Mouse (Mus musculus) liver, postnatal 0 days (tissue): Measurements from ENCODE around the gene Dmac2.

Experiments used
- CTCF ChIP-seq: sonication (generic); IDR thresholded peaks from 2 replicates; pipeline ENCODE4 v1.5.1; 2016; ENCODE audit warnings: antibody characterized with exemption, low read depth
- EP300 ChIP-seq: IDR thresholded peaks from 2 replicates; pipeline ENCODE4 v1.6.1; 2016; ENCODE audit warnings: antibody characterized with exemption, low read depth, mild to moderate bottlenecking

DNA sequence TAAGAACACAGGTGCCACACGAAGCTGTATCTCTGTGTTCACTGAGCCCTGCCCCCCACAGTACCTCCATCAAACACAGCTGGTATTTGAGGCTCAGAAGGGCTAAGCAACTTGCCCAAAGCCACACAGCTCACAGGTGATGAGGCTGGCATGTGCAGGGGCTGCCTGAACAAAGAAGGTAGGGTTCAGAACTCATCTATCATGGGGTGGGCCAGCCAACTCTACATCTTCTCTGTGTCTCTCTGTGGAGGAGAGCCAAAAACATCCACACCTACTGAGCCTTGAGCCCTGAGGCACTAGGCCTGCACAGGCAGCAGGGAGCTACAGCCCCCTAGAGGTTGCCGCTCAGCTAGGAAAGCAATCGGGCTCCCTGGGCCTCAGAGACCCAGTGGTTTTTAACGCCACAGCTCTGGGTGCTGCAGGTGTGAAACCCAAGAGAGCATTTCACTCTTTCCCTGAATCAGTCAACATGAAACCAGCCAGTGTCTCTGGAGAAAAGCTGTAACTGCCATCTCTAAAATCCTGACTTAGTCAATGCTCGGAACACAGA, 28.4 kb downstream of the Dmac2 start:
- TF ChIP-seq CTCF (peak; percentile 67), EP300 (peak; percentile 15; the same call in 1 of the 2 replicates)
